Mouse (Mus musculus): ENCODE results near the gene Pten.
A peak's percentile ranks its signal among the peaks of the same experiment; 100 is the strongest.

Pten gene

DNA sequence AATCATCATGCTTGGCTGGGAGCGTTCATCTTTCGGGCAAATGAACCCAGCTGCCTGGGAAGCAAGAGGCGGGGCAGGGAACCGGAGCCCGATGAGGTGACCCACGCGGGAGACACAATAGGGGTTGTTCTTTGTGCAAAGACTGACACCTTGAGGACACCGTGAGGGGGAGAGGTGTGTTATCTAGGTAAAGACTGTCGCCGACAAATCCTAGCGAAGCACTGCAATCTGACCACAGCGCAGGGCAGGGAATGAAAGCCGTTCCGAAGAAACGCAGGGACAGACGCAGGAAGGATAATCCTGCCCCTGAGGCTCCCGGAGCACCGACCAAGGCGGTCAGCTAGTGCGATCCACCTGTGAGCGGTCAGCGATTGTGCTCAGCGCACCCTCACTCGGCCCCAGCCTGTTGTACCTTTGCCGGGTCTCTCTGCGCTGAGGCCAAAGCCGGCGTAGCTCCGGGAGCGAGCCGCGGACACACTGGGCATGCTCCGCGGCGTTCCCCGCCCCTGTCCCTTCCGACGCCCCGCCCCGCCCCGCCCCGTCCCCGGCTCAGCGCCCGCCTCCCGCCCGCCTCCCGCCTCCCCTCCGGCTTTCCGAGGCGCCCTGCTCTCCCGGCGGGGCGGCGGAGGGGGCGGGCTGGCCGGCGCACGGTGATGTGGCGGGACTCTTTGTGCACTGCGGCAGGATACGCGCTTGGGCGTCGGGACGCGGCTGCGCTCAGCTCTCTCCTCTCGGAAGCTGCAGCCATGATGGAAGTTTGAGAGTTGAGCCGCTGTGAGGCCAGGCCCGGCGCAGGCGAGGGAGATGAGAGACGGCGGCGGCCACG lies at the start of gene Pten:
Gene Pten, plus strand, starts transcription at position 598 of the 826 bp plus-strand sequence.
- peak; percentile 88 for DNase-seq (ENCODE audit: low spot score)

DNA sequence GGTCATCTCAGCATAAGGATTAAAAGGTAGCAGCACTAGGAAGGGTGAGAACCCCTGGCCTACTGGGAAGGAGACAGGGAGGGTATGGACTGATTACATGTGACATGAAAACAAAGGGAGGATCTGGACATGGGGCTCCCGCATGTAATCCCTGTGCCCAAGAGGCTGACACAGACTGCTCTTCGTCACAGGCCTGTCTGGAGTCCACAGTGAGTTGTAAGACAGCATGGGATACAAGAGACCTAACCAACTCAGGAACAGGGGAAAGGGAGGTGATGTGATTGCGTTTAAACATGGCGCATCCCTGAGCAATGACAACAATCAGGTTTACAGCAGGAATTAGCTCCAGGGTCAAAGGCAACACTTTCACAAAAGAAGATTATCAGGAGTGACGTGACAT lies 48.3 kb upstream of the Pten start:
- no peak for DNase-seq (ENCODE audit: low spot score)

DNA sequence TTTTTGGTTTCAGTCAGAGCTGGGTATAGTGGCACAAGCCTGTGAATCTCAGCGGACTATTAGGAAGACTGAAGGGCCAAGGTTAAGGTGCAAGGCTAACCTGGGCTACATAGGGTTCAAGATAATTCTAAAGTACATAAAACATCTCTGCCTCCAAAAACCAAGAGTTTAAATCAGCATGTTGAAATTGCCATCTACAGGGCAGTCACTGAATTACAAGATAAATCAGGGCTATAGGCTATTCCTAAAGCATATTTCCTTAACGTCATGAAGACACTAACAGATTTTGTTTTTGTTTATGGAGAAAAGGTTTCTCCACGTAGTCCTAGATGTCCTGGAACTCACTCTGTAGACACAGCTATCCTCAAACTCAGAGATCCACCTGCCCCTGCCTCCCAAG lies 47.0 kb upstream of the Pten start:
- peak; percentile 25 for DNase-seq (ENCODE audit: low spot score)

DNA sequence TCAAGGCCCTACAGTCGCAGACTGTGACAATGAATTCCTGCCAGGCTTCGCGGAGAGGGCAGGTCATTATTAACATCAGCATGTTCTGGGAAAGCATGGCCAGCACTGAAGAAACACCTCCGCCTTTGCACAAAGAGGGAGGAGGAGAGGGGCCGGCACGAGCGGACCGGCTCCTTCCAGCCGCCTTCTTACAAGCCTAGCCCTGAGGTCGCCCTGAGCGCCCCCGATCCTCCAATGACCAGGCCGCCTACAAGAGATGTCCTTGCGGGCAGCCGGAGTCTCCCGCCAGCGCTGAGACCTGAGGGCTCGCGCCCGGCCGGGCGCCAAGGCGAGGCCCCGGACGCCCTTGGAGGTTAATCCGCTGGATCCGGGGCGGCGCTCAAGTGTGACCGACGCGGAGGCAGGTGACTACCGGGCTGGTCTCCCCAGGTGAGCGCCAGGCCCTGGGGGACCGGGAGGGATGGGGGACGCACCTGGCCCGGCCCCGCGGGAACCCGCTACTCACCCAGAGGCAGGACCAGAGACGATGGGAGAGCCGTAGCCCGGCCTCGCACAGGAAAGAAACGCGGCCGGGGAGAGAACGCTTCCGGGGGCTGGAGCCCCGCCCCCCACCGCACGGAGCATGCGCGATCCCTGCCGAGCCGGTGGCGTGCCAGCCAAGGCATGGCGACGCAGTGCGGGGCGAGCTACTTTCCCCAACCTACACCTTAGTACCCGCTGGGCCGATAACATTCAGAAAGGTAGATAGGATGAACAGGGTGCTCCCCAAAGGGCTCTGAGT lies 45.3 kb upstream of the Pten start:
- DNase-seq (ENCODE audit: low spot score) = peak; percentile 81

DNA sequence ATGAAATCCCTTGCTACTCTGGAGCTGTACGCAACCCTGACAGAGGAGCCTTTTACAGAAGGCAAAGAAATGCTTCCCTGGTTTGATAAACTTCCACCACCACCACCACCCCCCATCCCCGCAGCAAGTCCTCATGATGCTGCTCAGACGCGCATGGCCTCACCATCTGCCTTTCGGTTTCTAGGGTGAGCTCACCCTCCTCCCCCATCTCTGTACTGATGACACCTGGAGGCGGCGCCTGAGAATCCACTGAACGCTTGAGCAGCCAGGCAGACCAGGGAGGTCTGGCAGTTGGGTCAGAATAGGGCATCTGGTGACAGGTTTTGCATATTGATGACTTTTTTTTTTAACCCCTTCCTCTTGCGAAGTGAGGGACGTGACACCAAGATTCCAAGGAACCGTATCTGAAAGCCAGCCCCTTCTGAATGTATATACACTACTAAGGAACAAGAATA lies 44.7 kb upstream of the Pten start:
- peak; percentile 76 for DNase-seq (ENCODE audit: low spot score)

DNA sequence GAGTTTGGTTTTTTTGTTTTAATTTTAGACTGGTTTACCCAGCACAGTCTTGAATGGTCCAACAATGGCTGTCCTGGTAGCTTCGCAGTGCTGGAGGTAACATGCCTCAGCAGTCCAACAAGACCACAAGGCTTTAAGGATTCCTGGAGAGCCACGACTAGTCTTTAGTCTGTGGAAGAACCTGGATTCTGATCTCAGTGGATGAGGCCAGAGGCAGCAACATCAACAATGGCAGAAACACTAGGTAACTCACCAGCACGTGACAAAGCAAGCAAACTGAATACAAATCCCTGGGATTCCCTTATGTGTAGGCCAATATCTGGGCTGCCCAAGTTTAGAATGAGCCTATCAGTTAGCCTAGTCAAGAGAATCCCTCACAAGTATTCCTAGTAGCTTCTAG lies 43.8 kb upstream of the Pten start:
- no peak for DNase-seq (ENCODE audit: low spot score)

DNA sequence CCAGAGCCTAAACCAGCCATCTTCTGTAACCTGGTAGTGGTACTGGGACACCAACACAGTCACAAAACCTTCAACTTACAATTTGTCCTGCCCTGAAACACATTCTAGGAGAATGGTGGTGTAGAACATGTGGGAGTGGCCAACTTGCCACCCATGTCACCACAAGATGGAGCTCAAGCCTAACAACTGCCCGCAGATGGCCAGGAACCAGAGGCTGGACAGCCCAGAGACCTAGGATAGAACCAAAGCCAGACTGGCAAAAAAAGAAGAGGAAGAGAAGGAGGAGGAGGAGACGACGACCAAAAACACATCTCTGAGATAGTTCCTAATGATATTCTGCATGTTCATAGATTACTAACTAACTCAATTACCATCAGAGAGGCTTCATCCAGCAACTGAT lies 42.1 kb upstream of the Pten start:
- peak; percentile 62 for DNase-seq (ENCODE audit: low spot score)

DNA sequence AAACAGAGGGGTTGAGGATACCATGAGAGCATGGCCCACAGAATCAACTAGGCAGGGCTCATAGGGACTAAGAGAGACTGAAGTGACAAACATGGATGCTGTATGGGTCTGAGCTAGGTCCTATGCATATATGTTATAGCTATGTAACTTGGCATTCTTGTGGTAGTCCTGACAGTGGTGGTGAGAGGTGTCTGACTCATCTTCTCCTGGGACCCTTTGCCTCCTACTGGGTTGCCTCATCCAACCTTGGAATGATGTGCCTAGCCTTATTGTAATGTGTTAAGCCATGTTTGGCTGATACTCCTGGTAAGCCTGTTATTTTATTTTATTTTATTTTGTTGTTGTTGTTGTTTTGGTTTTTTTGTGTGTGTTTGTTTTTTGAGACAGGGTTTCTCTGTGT lies 41.6 kb upstream of the Pten start:
- no peak for DNase-seq (ENCODE audit: low spot score)

DNA sequence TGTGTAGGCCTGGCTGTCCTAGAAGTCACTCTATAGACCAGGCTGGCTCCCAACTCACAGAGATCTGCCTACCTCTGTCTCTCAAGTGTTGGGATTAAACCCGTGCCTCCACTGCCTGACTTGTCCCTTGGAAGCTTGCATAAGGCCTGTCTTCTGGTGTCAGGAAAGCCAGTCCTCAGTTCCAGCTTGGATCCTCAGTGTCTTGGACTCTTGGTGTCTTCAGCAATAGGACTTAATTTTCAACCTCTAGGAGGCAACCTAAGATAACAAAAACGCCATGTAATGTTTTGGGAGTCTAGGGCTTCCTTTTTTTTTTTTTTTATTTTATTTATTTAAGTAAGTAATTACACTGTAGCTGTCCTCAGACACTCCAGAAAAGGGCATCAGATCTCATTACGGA lies 39.7 kb upstream of the Pten start:
- DNase-seq (ENCODE audit: low spot score) = no peak

DNA sequence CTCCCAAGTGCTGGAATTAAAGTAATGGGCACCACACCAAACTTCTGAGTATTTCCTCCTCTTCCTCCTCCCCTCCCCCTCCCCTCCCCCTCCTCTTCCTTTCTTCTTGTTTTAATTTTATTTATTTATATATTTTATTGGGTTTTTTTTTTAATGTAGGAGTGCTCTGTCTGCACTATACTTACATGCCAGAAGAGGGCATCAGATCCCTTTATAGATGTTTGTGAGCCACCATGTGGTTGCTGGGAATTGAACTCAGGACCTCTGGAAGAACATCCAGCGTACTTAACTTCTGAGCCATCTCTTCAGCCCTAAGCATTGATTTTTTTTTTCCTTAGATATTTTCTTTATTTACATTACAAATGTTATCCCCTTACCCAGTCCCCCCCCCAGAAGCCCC lies 37.0 kb upstream of the Pten start:
- no peak for DNase-seq (ENCODE audit: low spot score)

DNA sequence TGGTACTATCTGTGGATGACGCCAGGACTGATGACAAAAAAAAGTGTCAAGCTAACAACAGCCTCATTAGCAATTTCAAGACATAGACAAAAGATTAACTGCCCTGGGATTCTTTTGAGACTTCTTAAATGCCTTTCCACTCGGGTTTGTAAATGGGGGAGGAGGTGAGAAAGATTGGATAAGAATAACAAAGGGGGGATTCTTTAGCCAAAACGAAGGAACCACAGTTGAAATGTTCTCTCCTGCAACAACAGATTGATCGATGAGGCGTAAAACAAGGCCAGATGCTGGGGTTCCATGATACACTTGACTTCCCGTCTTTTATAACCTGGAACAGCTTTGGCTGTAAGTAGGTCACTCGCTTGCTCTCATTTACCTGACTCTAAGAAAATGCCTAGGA lies 33.5 kb upstream of the Pten start:
- DNase-seq (ENCODE audit: low spot score) = no peak

DNA sequence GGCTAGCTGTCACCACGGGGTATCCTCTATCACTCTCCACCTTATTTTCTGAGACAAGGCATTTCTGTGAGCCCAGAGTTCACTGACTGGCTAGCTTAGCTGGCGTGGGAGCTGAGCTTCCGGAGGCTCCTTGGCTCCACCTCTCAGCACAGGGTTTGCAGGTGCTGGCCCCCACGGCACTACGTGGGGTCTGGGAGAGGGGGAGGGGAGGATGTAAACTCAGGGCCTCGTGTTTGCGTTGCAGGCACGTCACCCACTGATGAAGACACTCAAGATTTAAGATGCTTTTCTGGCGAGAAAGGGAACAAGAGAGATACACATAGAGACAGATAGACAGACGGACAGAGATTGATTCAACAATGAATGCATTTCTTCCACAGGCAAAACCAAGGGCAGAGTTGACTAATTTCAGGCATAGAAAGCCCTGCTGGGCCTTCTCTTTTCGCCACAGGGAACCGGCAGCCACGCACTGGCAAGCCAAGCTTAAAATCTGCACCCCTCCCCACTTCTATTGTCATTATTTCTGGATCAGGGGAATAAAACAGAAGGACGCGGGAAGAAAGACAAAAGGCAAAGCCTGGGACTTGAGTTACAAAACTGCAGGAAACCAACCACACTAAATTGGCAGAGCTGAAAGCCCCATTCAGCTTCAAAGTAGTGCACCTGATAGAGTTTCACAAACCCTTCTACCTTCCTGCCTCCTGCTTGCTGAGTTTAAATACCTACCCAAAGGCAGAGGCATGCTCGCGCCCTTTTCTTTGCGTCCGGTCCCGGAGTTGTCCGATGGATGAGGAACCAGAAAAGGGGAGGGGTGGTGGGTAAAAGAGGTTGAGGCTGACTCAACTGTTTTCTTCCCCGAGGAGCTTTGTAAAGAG lies 30.6 kb upstream of the Pten start:
- no peak for DNase-seq (ENCODE audit: low spot score)

DNA sequence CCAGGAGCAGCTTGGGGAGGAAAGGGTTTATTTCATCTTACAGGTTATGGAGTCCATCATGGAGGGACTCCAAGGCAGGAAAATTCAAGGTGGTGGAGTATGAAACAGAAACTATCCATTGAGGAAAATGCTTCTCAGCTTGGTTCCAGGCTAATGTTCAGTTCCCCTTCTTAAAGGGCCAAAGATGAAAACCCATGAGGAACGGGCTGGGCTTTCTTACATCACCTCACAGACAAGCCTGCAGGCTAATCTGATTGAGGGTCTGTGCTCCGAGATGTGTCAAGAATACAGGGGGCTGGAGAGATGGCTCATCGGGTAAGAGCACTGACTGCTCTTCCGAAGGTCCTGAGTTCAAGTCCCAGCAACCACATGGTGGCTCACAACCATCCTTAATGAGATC lies 27.5 kb upstream of the Pten start:
- DNase-seq (ENCODE audit: low spot score) = no peak

DNA sequence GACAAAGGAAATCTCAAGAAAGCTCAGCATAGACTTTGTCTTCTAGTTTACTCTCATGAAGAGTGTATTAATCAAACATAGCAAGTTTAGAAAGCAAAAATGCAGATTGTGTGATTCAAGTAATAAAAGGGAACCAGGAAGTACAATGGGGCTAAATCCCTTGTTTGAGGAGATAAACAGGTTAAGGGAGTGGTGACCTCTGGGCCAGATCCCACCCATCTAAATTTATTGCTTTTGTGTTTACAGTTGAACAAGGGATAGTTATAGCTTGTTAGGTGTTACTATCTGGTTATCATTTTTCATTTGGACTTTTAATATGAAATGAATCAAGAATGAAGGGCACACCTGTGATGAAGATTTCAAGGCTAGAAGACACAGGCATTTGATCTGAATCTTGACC lies 24.4 kb upstream of the Pten start:
- DNase-seq (ENCODE audit: low spot score) = no peak

DNA sequence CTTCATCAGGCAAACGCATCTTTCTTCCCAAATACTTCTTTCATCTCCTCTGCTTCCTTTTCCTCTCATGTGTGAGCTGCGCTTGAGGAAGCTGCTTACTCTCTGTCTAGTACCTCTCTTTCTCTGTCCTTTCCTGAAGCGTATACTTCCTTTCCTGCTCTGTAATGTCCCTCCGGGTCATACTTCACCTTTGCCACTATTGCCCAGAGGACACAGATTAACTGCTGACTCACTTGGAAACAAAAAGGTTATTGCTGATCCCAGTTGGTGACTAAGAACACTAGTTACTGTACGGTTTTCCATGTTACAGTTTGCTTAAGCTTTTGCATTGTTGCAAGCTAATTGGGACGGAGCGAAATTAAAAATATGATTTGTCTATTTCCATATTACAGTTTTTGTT lies 19.5 kb upstream of the Pten start:
- no peak for DNase-seq (ENCODE audit: low spot score)

DNA sequence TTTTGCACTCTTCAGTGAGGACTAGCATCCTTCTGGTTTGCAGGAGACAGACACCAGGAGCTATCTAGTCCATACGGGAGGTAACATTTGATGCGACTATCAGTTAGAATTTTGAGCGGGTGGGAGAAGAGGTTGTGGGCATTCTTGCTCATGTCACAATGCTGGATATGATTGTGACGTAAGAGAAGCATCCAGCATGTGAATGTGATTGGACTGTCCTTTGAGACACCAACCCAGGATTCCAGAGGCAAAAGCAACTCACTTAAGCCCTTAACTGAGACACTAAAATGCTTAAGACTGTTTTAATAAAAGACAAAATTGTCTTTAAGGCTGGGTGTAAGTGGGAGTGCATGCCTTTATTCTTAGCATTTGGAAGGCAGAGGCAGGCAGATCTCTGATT lies 17.6 kb upstream of the Pten start, which contains the start of gene Atad1:
Gene Atad1, minus strand, starts transcription at position 101 of the 400 bp plus-strand sequence.
- DNase-seq (ENCODE audit: low spot score) = no peak

DNA sequence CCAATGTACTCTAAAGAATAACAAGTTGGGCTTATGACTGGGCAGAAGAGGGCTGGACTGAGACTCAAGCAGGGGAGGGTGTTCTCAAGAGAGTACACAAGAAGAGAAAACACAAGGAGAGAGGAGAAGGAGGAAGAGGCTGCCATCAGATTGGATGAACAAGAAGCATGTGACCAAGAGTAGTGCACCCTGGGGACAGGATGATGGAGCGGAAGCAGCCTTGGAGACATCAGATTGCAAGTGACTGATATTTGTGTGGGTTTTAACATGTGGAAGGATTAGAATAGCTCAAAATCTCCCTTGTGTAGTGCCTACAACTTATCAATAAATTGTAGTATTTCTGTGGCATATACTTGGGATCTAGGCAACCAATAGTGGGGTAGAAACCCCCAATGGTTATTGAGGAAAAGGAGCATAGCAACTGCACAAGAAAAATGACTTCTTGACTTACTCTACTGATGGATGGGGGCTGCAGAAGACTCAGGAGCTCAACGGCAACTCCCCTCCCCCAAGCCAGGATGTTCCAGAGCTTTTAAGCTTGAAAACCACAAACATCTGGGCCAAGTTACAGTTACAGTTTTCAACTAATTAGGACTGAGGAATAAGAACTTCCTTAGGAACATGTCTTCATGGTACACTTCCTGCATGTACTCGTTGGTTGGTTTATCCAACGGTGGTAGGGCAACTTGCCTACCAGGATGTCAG lies 16.5 kb upstream of the Pten start:
- no peak for DNase-seq (ENCODE audit: low spot score)

DNA sequence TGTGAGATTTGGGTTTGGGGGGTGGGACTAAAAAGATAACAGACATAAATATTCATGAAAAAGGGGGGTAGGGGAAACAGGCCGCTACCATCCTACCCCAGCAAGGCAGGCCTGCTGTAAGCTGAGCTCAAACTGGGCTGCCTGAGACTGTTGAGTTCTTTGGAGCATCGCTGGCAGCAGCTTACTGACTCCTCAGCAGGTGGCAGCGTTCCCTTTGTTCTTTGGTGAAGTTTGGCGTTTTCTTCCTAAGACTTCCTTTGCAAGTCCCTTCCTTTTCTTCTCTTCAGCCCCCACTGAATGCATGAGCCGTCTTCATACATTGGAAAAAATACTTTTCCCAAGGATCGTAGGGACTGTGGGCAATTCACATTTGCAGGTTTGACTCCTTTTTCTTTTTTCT lies 7.9 kb upstream of the Pten start:
- no peak for DNase-seq (ENCODE audit: low spot score)

DNA sequence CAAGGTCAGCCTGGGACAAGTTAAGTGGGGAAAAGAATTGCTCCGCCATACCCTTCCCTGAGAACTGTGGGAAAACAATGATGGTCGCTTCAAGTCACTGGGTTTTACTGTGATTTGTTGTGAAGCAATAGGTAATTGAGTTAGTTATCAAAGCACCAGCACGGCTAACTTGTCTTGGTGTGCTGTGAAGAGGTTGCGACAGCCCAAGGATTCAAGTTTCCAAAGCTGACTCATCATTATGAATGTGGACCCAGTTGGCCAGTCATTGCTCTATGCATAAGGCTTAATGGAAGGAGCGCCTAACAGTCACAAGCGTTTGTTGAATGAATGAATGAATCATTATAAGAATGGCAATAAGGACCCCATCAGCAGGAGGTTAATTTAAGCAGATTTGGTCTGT lies 4.9 kb upstream of the Pten start:
- DNase-seq (ENCODE audit: low spot score) = no peak

DNA sequence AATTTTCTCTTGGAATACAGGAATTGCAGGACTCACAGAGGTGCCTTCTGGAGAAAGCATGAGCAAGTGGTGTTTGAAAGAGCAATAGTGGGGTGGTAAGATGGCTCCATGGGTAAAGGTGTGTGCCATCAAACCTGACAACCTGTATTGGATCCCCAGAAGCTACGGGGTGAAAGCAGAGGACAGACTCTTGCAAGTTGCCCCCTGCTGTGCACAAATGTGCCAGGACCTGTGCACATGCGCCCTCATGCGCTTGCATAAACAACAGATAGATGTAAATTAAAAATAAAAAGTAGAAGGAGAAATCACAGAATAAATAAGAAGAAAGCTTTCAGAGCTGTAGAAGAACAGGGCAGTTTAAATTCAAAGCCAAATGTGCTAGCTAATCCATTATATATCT lies 3.9 kb upstream of the Pten start:
- DNase-seq (ENCODE audit: low spot score) = no peak

DNA sequence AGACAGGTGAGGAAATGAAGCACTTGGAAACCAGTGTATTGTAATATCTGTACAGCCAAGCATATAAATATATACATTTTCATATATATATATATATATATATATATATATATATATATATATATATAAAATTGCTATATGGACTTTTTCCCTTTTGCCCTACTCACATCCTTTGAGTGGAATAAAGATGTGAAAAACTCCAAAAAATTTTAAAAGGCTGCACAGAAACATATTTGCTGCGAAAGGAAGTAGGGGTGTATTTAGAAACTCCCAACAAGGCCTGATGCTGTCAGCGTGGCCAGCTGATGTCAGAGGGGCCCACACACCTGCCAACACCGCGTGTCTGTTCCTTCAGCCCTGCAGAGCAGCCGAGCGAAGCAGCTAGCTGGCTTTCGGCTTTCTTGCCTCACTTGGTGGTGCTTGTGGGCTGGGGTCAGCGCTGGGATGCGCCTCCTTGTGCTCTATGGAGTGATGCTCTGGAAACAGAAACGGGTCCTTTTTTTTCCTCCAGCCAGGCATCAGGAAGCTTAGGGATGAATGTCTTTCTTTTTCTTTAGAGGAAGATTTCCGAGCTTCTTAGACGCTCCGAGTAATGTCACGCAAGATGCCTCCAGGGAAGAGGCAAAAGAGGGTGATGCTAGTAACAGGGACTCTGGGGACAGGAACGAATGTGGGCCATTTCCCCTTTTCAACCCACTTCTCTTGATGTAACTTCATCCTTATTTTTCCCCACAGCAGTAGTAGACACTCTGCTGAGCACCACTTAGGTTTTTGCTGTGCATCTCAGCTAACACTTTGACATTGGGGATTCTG lies 2.9 kb upstream of the Pten start:
- DNase-seq (ENCODE audit: low spot score) = no peak
